ENCODE assay signal across 9 mouse cellular contexts in the genomic region with DNA sequence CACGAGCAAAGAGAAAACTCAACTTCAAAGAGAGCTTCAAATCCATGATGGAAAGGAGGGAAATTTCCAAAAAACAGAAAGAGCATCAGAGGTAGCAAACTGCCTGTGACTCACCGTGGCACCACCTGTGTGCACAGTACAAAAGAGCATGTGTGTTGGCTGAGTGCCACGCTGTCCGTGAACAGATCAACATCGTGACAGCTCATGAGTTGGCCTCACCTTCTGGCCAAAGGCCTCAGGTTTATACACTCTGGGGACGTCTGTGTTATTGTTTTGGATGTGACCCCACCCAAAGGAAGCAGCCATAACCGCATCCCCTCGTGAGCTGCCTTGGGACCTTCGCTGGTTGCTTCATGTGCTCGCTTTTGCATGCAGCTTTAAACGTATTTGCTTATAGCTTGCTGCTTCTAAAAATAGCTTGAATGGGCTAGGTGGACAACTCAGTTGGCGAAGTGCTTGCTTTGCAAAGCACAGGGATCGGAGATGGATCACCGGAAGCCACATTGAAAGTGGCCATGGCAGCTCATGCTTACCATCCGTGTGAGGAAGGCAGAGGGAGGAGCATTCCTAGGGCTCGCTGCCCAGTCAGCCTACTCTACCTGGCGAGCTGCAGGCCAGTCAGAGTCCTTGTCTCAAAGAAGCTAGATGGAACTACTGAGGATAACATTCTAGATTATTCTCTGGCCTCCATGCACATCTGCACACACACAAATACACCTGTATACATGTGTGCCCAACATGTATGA.
DNase-seq lines count a peak whose midpoint lies in the region; ATAC-seq and TF ChIP-seq lines count a peak whose summit lies in the region.
"Had no signal": no experiment of that assay in that cellular context is flagged by ENCODE, and none has a peak within 500 bp of the region (broad histone marks: within the 10 kb centered on the region; RNA-seq: fewer than 3 reads in every experiment).

No protein-coding gene starts in this region.

- H3K27ac ChIP-seq in liver, adult 2 months (replicated peaks; ENCODE audit: insufficient read depth, low read depth, low read length): no peak overlapping the region
- no peak overlapping the region for H3K27ac ChIP-seq in liver, embryonic 11.5 days (ENCODE audit: low read depth, low read length)
- no peak overlapping the region for H3K27ac ChIP-seq in cerebellum, adult 2 months (ENCODE audit: insufficient read depth, low read length)
- H3K27ac ChIP-seq in intestine, embryonic 15.5 days: no peak overlapping the region

- no peak for TF ChIP-seq POLR2A in liver, adult 2 months (IDR thresholded peaks at IDR 0.05; ENCODE audit: extremely low read depth, insufficient read depth, low read length)
- no peak for TF ChIP-seq POLR2A in cerebellum, adult 2 months (IDR thresholded peaks at IDR 0.05; ENCODE audit: borderline replicate concordance, insufficient read depth, low read length)

- H3K27me3 ChIP-seq in liver, adult 2 months (ENCODE audit: control insufficient read depth, insufficient read depth, low read length): no peaks in the 10 kb centered on the region
- H3K27me3 ChIP-seq in liver, embryonic 11.5 days (replicated peaks; ENCODE audit: control insufficient read depth, insufficient read depth, low read length): no peaks in the 10 kb centered on the region
- no peaks in the 10 kb centered on the region for H3K27me3 ChIP-seq in cerebellum, adult 2 months (ENCODE audit: control insufficient read depth, insufficient read depth, low read length)
- H3K27me3 ChIP-seq in intestine, embryonic 15.5 days (replicated peaks): no peaks in the 10 kb centered on the region

- H3K9me3 ChIP-seq in liver, embryonic 11.5 days (ENCODE audit: control insufficient read depth, low read length): no peaks in the 10 kb centered on the region
- H3K9me3 ChIP-seq in intestine, embryonic 15.5 days: no peaks in the 10 kb centered on the region

- no peaks in the 10 kb centered on the region for H3K79me2 ChIP-seq in liver, adult 2 months (ENCODE audit: control insufficient read depth, insufficient read depth, low read length)

- H3K9ac ChIP-seq in liver, adult 2 months (ENCODE audit: low read depth, low read length): no peak overlapping the region
- no peak overlapping the region for H3K9ac ChIP-seq in liver, embryonic 11.5 days (ENCODE audit: low read depth, low read length)
- H3K9ac ChIP-seq in intestine, embryonic 15.5 days: no peak overlapping the region

- WGBS in liver, adult 2 months: 52% methylated on average over 17 of the region's 17 CpGs
- WGBS in liver, embryonic 11.5 days: 82% methylated on average over 17 of the region's 17 CpGs
- 34% methylated on average over 17 of the region's 17 CpGs for WGBS in cerebellum, adult 2 months
- WGBS in intestine, embryonic 15.5 days: 75% methylated on average over 17 of the region's 17 CpGs

- H3K4me1 ChIP-seq in liver, adult 2 months (ENCODE audit: control insufficient read depth, insufficient read depth, low read length): no peaks in the 10 kb centered on the region; the same call in 1 of the 2 replicates
- H3K4me1 ChIP-seq in liver, embryonic 11.5 days (replicated peaks; ENCODE audit: control insufficient read depth, insufficient read depth, low read length): no peaks in the 10 kb centered on the region
- H3K4me1 ChIP-seq in cerebellum, adult 2 months (ENCODE audit: control insufficient read depth, insufficient read depth, low read length): peaks cover 8% of the 10 kb centered on the region
- H3K4me1 ChIP-seq in intestine, embryonic 15.5 days (replicated peaks): peaks cover 4% of the 10 kb centered on the region; the same call in 1 of the 2 replicates

- H3K4me2 ChIP-seq in liver, embryonic 11.5 days: no peak overlapping the region
- no peak overlapping the region for H3K4me2 ChIP-seq in intestine, embryonic 15.5 days (replicated peaks)

- peak; percentile 56 for DNase-seq in liver, adult 2 months (ENCODE audit: extremely low read depth, low read depth, low spot score)
- DNase-seq in liver, embryonic 11.5 days (ENCODE audit: low spot score): no peak
- peak; percentile 65 to 82 for DNase-seq in cerebellum, adult 2 months
- peak; percentile 66 to 85 for DNase-seq in cerebellum, postnatal 25 days
- peak; percentile 8 for DNase-seq in lung, postnatal 25 days (ENCODE audit: low spot score)
- no peak for DNase-seq in ovary, postnatal 36 days (ENCODE audit: low spot score)
- DNase-seq: thymus, postnatal 14 days had no signal

- no peak for TF ChIP-seq CTCF in liver, adult 2 months (IDR thresholded peaks at IDR 0.05; ENCODE audit: low read depth, low read length)
- TF ChIP-seq CTCF in cerebellum, adult 2 months (IDR thresholded peaks at IDR 0.05; ENCODE audit: borderline replicate concordance, insufficient read depth, low read depth, low read length): no peak

- H3K36me3 ChIP-seq in liver, adult 2 months (ENCODE audit: control insufficient read depth, insufficient read depth, low read length): no peaks in the 10 kb centered on the region
- no peaks in the 10 kb centered on the region for H3K36me3 ChIP-seq in liver, embryonic 11.5 days (ENCODE audit: control insufficient read depth, insufficient read depth, low read length)
- no peaks in the 10 kb centered on the region for H3K36me3 ChIP-seq in intestine, embryonic 15.5 days

- H3K4me3 ChIP-seq in liver, adult 2 months (ENCODE audit: insufficient read depth, low read depth, low read length): no peak overlapping the region
- no peak overlapping the region for H3K4me3 ChIP-seq in liver, embryonic 11.5 days (ENCODE audit: low read depth, low read length)
- H3K4me3 ChIP-seq in cerebellum, adult 2 months (replicated peaks; ENCODE audit: insufficient read depth, low read depth, low read length): no peak overlapping the region
- no peak overlapping the region for H3K4me3 ChIP-seq in intestine, embryonic 15.5 days (replicated peaks)
- H3K4me3 ChIP-seq: erythroblast, embryonic 14.5 days had no signal

- ATAC-seq in liver, embryonic 11.5 days (replicated peaks; ENCODE audit: low FRiP score): no peak
- ATAC-seq in intestine, embryonic 15.5 days: no peak

Comparison
In these comparisons a context has a peak if more than half of its experiments do, and no peak if none do; other contexts are left out.
1. DNase-seq: peak in liver, adult 2 months (single experiment), cerebellum, adult 2 months (2 of 2), cerebellum, postnatal 25 days (2 of 2) and lung, postnatal 25 days (single experiment); none in liver, embryonic 11.5 days (single experiment) and ovary, postnatal 36 days (single experiment).